Mouse (Mus musculus): ENCODE measurements at regions not wholly inside any gene's neighbourhood (a gene's known extent, or its start where the extent isn't known, plus 50 kb on each side); places are given as distances from the start of the nearest gene placed in this dataset.

GRCm38 (mm10) chr8:89663859-89664258, 619.9 kb upstream of the Sall1 start:
- DNase-seq (ENCODE audit: extremely low spot score, low read depth, low spot score), result no peak

- DNase-seq (ENCODE audit: extremely low spot score, low read depth, low spot score), result no peak
Measured at GRCm38 (mm10) chr8:89658998-89659944, 615.3 kb upstream of the Sall1 start.

- DNase-seq (ENCODE audit: extremely low spot score, low read depth, low spot score), result no peak
Measured at GRCm38 (mm10) chr8:89655369-89655768, 611.4 kb upstream of the Sall1 start.

DNA sequence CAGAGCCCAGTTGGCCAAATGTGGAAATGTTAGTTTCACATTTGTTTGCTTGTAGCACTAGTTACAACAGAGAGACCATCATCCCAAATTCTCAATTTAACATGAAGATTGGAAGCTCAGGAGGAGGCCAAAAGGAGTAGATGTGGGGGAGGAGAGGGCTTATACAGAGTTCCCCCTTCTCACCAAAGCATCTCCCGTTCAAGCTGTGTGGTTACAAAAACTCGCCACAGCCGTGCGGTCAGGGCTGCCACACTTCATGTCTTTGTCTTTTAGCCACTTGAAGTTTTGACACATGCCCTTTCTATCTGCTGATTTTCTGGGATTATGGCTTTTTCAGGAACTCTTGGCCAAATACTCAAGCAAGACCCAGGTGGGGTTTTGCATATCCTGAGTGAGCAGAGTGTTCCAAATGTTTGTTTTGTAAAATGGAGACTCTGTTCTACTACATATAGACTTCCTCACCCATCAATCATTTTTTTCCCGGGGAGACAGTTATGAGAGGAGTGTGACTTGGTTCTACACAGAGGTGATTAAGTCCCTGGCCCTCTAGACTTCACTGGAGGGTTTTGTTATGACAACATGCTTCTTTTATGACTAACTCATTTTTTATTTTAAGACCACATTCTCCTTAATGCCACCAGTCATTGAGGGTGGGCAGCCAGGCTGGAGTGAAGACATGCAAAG, 605.4 kb upstream of the Sall1 start:
- DNase-seq (ENCODE audit: extremely low spot score, low read depth, low spot score), result no peak

GRCm38 (mm10) chr8:89646946-89647345, 603.0 kb upstream of the Sall1 start:
- DNase-seq (ENCODE audit: extremely low spot score, low read depth, low spot score), result no peak

- DNase-seq (ENCODE audit: extremely low spot score, low read depth, low spot score), result no peak
Measured at GRCm38 (mm10) chr8:89641339-89641738, 597.4 kb upstream of the Sall1 start.

- no peak for DNase-seq (ENCODE audit: extremely low spot score, low read depth, low spot score)
Measured at GRCm38 (mm10) chr8:89634864-89635263, 590.9 kb upstream of the Sall1 start.

- no peak for DNase-seq (ENCODE audit: extremely low spot score, low read depth, low spot score)
Measured at GRCm38 (mm10) chr8:89632304-89632703, 588.3 kb upstream of the Sall1 start.

DNA sequence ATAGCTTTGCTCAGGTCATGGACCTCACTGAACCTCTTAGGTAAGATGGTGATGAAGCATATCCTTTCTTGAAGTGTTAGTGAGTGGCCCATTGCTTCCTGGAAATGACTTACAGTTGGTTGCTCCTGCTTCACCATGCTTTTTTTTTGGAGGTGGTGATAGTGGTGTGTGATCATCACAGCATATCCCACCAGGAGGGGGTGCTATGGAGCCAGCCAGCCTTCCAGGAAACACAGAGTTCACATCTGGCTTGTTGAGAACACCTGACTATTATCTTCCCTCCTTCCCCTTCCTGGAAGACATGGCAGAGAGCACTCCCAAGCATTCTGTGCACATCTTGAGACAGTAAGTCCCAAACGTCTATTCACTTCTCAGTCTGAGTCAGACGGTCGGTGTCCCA, 586.6 kb upstream of the Sall1 start:
- DNase-seq (ENCODE audit: extremely low spot score, low read depth, low spot score), result no peak

- no peak for DNase-seq (ENCODE audit: extremely low spot score, low read depth, low spot score)
Measured at GRCm38 (mm10) chr8:89618089-89618488, 574.1 kb upstream of the Sall1 start.

- no peak for DNase-seq (ENCODE audit: extremely low spot score, low read depth, low spot score)
Measured at GRCm38 (mm10) chr8:89615863-89616558, 572.0 kb upstream of the Sall1 start.

- no peak for DNase-seq (ENCODE audit: extremely low spot score, low read depth, low spot score)
Measured at GRCm38 (mm10) chr8:89609074-89609473, 565.1 kb upstream of the Sall1 start.

GRCm38 (mm10) chr8:89605905-89606468, 562.0 kb upstream of the Sall1 start:
- no peak for DNase-seq (ENCODE audit: extremely low spot score, low read depth, low spot score)

DNA sequence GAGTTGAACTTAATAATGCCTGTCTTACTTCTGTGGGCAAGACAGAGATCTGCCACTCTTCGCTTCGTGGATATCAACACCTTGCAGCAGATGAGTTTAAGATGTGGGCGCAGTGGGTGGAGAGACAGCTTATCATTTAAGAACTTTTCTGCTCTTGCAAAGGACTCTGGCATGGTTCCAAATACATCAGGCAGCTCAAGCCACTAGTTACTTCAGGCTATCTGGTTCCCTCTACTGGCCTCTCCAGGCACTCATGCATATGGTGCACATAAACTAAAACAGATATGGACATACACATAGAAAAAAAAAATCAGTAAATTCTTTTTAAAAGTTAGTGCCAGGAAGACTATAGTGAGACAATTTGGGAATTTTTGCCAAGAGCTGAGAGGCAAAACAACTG, 560.5 kb upstream of the Sall1 start:
- DNase-seq (ENCODE audit: extremely low spot score, low read depth, low spot score), result no peak

DNA sequence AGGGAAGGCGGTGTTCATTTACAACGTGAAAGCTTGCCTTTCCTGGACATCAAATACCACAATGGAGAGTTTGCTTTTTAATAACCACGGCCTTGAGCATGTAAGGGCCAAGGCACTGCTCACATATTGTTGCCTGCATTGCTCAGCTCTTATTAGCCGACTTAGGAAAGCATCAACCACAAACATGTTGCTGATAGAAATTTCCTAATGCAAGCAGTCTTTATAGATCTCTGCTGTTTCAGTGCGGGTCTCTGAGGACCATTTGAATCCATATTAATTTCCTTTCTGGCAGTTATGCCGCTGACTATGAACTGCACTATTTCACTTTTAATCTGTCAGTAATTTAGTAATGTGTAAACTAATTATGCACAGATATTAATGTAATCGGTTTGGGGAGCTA, 552.4 kb upstream of the Sall1 start:
- no peak for DNase-seq (ENCODE audit: extremely low spot score, low read depth, low spot score)

DNA sequence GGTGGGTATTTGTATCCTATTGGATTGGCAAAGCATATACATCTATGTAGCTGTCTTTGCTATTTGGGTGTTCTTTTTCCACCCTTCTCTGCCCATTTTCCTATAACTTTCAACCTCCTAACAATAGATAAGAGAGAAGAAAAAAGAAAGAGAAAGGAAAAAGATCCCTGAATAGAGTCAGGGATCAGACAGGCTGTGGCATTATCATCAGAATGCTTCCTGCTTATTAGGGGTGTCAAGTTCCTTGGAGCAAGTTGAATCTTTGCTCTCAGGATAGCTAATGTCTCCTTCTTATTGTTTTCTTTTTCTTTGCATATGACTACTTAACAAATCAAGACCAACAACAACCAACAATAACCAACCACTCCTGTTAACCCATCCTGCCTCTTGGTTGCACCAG, 539.1 kb upstream of the Sall1 start:
- DNase-seq (ENCODE audit: extremely low spot score, low read depth, low spot score), result no peak

DNA sequence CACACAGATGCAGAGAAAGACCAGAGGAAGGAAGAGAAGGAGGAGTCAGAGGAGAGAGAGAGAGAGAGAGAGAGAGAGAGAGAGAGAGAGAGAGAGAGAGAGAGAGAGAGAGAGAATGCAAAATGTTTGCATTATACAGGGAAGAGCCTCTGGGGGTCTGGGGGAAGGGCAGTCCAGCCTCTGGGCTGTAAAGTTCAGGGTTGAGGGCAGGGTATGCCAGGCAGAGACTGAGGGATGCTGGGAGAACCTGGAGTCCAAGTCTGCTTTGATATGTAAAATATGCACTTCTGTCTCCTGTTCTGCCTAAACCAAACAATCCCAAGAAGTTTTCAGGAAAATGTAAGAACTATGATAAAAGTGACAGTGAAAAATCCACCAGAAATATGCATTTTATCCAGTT, 538.6 kb upstream of the Sall1 start:
- DNase-seq (ENCODE audit: extremely low spot score, low read depth, low spot score), result no peak

- peak; percentile 71 for DNase-seq (ENCODE audit: extremely low spot score, low read depth, low spot score)
Measured at GRCm38 (mm10) chr8:89571816-89572215, 527.9 kb upstream of the Sall1 start.

- DNase-seq (ENCODE audit: extremely low spot score, low read depth, low spot score), result no peak
Measured at GRCm38 (mm10) chr8:89570639-89571325, 526.8 kb upstream of the Sall1 start.

DNA sequence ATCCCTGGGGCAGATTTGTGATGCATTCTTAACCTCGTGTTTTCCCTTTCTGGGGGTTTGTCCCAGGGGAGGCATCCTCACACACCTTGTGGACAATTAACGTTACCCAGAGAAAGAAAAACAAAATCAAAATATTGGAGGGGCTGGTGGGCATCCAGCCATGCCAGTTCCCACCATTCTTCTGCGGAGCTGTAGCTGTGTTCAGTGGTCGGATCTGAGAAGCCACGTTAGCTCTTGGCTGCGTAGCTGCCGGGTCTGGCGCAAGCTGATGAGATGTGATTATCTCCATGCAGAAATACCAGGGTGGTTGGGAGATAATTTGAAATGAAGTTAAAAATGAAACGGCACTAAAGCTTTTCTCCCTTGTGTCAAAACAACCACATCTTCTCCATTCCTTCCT, 525.4 kb upstream of the Sall1 start:
- no peak for DNase-seq (ENCODE audit: extremely low spot score, low read depth, low spot score)

GRCm38 (mm10) chr8:89568641-89569040, 524.7 kb upstream of the Sall1 start:
- DNase-seq (ENCODE audit: extremely low spot score, low read depth, low spot score), result no peak
